Mouse (Mus musculus): ENCODE results near the gene Eci3.

DNA sequence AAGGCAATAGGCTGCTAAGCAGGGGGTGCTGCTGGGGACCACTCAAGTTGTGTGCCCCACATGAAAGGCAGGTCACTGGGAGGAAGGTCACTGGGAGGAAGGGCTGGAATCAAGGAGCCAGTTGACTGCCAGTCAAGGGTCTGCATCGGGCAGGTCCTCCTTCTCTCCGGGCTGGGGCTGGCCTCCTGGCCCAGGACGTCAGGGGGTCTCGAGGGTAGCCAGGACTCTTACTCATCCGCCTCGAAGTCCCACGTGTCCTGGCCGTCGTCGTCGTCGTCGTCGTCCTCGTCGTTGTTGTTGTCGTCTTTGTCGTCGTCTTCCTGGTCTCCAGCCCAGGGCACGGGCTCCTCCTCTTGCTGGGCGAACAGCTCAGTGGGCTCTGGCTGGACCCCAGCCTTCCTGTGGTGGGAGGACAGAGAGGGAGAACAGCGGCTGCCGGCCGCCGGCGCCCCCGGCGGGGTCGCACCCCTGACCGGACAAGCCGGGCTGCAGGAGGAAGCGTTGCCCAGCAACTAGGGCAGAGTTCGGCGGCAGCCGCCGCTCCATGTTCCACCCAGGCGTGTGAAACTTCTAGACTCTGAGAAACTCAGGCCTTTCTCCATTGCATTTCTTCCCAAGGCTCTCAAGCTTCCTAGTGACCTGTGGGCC lies 47.0 kb downstream of the Eci3 start:
- TF ChIP-seq POLR2A (IDR thresholded peaks at IDR 0.05; ENCODE audit: control insufficient read depth, low read depth, low read length): no peak; the same call in 1 of the 2 replicates
- TF ChIP-seq CTCF (IDR thresholded peaks at IDR 0.05; ENCODE audit: control insufficient read depth, insufficient read depth, insufficient replicate concordance, low read depth, low read length): 0 out of 2 replicates have a peak, but pooled peaks have one; percentile 3

Measured in testis, adult 2 months (tissue).